ENCODE assay signal across 19 mouse cellular contexts in the genomic region with DNA sequence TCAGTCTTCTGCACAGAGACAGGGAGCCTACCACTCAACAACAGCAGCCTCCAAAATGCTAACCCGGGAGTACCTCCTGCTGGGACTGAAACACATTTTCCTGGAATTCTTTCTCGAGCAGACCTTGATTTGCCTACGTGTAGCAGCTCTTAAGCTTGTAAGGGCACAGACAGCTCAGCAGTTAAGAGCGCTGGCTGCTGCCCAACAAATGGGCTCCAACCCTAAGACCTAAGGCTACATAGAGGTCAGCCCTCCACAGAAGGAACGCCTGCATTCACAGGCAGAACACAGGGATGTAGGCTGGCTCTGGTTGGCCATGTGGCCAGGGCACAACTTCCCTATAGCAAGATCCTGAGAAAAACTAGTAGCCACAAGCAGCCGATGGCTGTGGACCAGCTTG. TPM values are rescaled to one million over a fixed set of nuclear protein-coding genes. Genes with fewer than 3 reads are reported as not detected.
A peak's percentile ranks its signal among the peaks of the same experiment; 100 is the strongest.
DNase-seq lines count a peak whose midpoint lies in the region; ATAC-seq and TF ChIP-seq lines count a peak whose summit lies in the region.
"Had no signal": no experiment of that assay in that cellular context is flagged by ENCODE, and none has a peak within 500 bp of the region (broad histone marks: within the 10 kb centered on the region; RNA-seq: fewer than 3 reads in every experiment).

No protein-coding gene starts in this region.

- no peak overlapping the region for H3K4me2 ChIP-seq in intestine, embryonic 14.5 days (ENCODE audit: low read length)
- H3K4me2 ChIP-seq in intestine, embryonic 16.5 days (ENCODE audit: low read depth, low read length) = no peak overlapping the region
- no peak overlapping the region for H3K4me2 ChIP-seq in lung, postnatal 0 days (replicated peaks; ENCODE audit: low read depth, low read length)
- H3K4me2 ChIP-seq in embryonic facial prominence, embryonic 14.5 days (ENCODE audit: low read depth, low read length) = no peak overlapping the region; the same call in 1 of the 2 replicates
- H3K4me2 ChIP-seq in limb, embryonic 12.5 days = no peak overlapping the region
- no peak overlapping the region for H3K4me2 ChIP-seq in forebrain, embryonic 14.5 days (ENCODE audit: low read length)
- H3K4me2 ChIP-seq: heart, embryonic 11.5 days; liver, embryonic 13.5 days; neural tube, embryonic 13.5 days had no signal

- no peak overlapping the region for H3K9ac ChIP-seq in intestine, embryonic 14.5 days (ENCODE audit: low read length)
- H3K9ac ChIP-seq in intestine, embryonic 16.5 days (ENCODE audit: low read depth, low read length) = no peak overlapping the region
- no peak overlapping the region for H3K9ac ChIP-seq in lung, postnatal 0 days (replicated peaks; ENCODE audit: low read depth)
- 0 out of 2 replicates have a peak overlapping the region, but pooled peaks have one; percentile 21 for H3K9ac ChIP-seq in embryonic facial prominence, embryonic 14.5 days (ENCODE audit: low read depth, low read length)
- no peak overlapping the region for H3K9ac ChIP-seq in limb, embryonic 12.5 days (replicated peaks)
- no peak overlapping the region for H3K9ac ChIP-seq in forebrain, embryonic 14.5 days (ENCODE audit: low read length)
- H3K9ac ChIP-seq: forebrain, postnatal 0 days; liver, embryonic 13.5 days; neural tube, embryonic 13.5 days had no signal

- peaks cover 29% of the 10 kb centered on the region for H3K4me1 ChIP-seq in intestine, embryonic 14.5 days (replicated peaks; ENCODE audit: control insufficient read depth, insufficient read depth, low read length)
- peaks cover 39% of the 10 kb centered on the region for H3K4me1 ChIP-seq in intestine, embryonic 16.5 days (ENCODE audit: control insufficient read depth, insufficient read depth, low read length)
- peaks cover 14% of the 10 kb centered on the region for H3K4me1 ChIP-seq in lung, postnatal 0 days (ENCODE audit: insufficient read depth, low read depth, low read length)
- peaks cover 9% of the 10 kb centered on the region; the same call in 1 of the 2 replicates for H3K4me1 ChIP-seq in lung, adult 2 months (ENCODE audit: control insufficient read depth, insufficient read depth, low read length)
- peaks cover 31% of the 10 kb centered on the region for H3K4me1 ChIP-seq in embryonic facial prominence, embryonic 14.5 days (ENCODE audit: control insufficient read depth, insufficient read depth, low read length)
- H3K4me1 ChIP-seq in limb, embryonic 12.5 days (replicated peaks) = peaks cover 44% of the 10 kb centered on the region
- peaks cover 6% of the 10 kb centered on the region for H3K4me1 ChIP-seq in forebrain, embryonic 14.5 days (ENCODE audit: control insufficient read depth, insufficient read depth, low read length)

- no peaks in the 10 kb centered on the region for H3K27me3 ChIP-seq in intestine, embryonic 14.5 days (replicated peaks; ENCODE audit: control insufficient read depth, insufficient read depth, low read length)
- H3K27me3 ChIP-seq in intestine, embryonic 16.5 days (replicated peaks; ENCODE audit: control insufficient read depth, insufficient read depth, low read length) = no peaks in the 10 kb centered on the region
- H3K27me3 ChIP-seq in lung, postnatal 0 days (replicated peaks; ENCODE audit: insufficient read depth, low read length) = no peaks in the 10 kb centered on the region
- H3K27me3 ChIP-seq in embryonic facial prominence, embryonic 14.5 days (replicated peaks; ENCODE audit: control insufficient read depth, insufficient read depth, low read length) = no peaks in the 10 kb centered on the region
- no peaks in the 10 kb centered on the region for H3K27me3 ChIP-seq in limb, embryonic 12.5 days
- H3K27me3 ChIP-seq in forebrain, embryonic 14.5 days (replicated peaks; ENCODE audit: control insufficient read depth, insufficient read depth, low read length) = peaks cover 17% of the 10 kb centered on the region

- TF ChIP-seq POLR2A in lung, adult 2 months (IDR thresholded peaks at IDR 0.05; ENCODE audit: borderline replicate concordance, extremely low read depth, low read depth, low read length) = no peak

- no peak for ATAC-seq in intestine, embryonic 14.5 days (replicated peaks; ENCODE audit: low FRiP score, low TSS enrichment, low read depth)
- ATAC-seq in intestine, embryonic 16.5 days = no peak
- no peak for ATAC-seq in lung, postnatal 0 days
- ATAC-seq in embryonic facial prominence, embryonic 14.5 days (ENCODE audit: low read depth) = no peak
- ATAC-seq in limb, embryonic 12.5 days (ENCODE audit: insufficient number of reproducible peaks, insufficient read depth, low FRiP score, low TSS enrichment, low read depth) = no peak
- no peak for ATAC-seq in forebrain, embryonic 14.5 days

- DNase-seq in intestine, embryonic 14.5 days (ENCODE audit: low spot score) = no peak
- DNase-seq in lung, postnatal 0 days (ENCODE audit: low spot score) = no peak
- no peak for DNase-seq in lung, adult 2 months
- DNase-seq in embryonic facial prominence, embryonic 14.5 days (ENCODE audit: low spot score) = no peak
- DNase-seq in forebrain, embryonic 14.5 days (ENCODE audit: low spot score) = no peak
- DNase-seq in gastrocnemius, adult 8-10 months (ENCODE audit: low spot score in 2 of 2) = no peak
- DNase-seq: adrenal gland, adult 2 months; cerebellum, adult 18-20 months; forebrain, postnatal 0 days; gastrocnemius, postnatal 14 days; liver, embryonic 13.5 days had no signal

- WGBS in intestine, embryonic 14.5 days = 69% methylated on average over 6 of the region's 6 CpGs
- 74% methylated on average over 6 of the region's 6 CpGs for WGBS in intestine, embryonic 16.5 days
- 46% methylated on average over 6 of the region's 6 CpGs for WGBS in lung, postnatal 0 days
- WGBS in lung, adult 2 months = 67% methylated on average over 6 of the region's 6 CpGs
- 66% methylated on average over 6 of the region's 6 CpGs for WGBS in embryonic facial prominence, embryonic 14.5 days
- 63% methylated on average over 6 of the region's 6 CpGs for WGBS in limb, embryonic 12.5 days
- WGBS in forebrain, embryonic 14.5 days = 74% methylated on average over 6 of the region's 6 CpGs

- no peaks in the 10 kb centered on the region for H3K9me3 ChIP-seq in intestine, embryonic 14.5 days (ENCODE audit: control insufficient read depth, low read length)
- no peaks in the 10 kb centered on the region for H3K9me3 ChIP-seq in intestine, embryonic 16.5 days (ENCODE audit: control insufficient read depth, low read length)
- no peaks in the 10 kb centered on the region for H3K9me3 ChIP-seq in lung, postnatal 0 days (ENCODE audit: low read length)
- H3K9me3 ChIP-seq in embryonic facial prominence, embryonic 14.5 days (ENCODE audit: control insufficient read depth, low read length) = no peaks in the 10 kb centered on the region
- H3K9me3 ChIP-seq in limb, embryonic 12.5 days = no peaks in the 10 kb centered on the region
- no peaks in the 10 kb centered on the region for H3K9me3 ChIP-seq in forebrain, embryonic 14.5 days (replicated peaks; ENCODE audit: control insufficient read depth, low read length)
- H3K9me3 ChIP-seq: G1E; liver, embryonic 13.5 days; neural tube, embryonic 13.5 days had no signal

- no peak overlapping the region for H3K4me3 ChIP-seq in intestine, embryonic 14.5 days (ENCODE audit: low read depth, low read length)
- no peak overlapping the region for H3K4me3 ChIP-seq in intestine, embryonic 16.5 days (ENCODE audit: low read length)
- no peak overlapping the region for H3K4me3 ChIP-seq in lung, postnatal 0 days (ENCODE audit: low read depth, low read length)
- no peak overlapping the region for H3K4me3 ChIP-seq in lung, adult 2 months (replicated peaks; ENCODE audit: extremely low read depth, low read depth, low read length)
- H3K4me3 ChIP-seq in embryonic facial prominence, embryonic 14.5 days (ENCODE audit: low read depth, low read length) = no peak overlapping the region
- no peak overlapping the region for H3K4me3 ChIP-seq in limb, embryonic 12.5 days (replicated peaks)
- H3K4me3 ChIP-seq in forebrain, embryonic 14.5 days (ENCODE audit: low read depth, low read length) = no peak overlapping the region
- H3K4me3 ChIP-seq: liver, embryonic 13.5 days; neural tube, embryonic 13.5 days had no signal

- H3K36me3 ChIP-seq in intestine, embryonic 14.5 days (ENCODE audit: control insufficient read depth, insufficient read depth, low read length) = peaks cover 9% of the 10 kb centered on the region
- no peaks in the 10 kb centered on the region for H3K36me3 ChIP-seq in intestine, embryonic 16.5 days (ENCODE audit: control insufficient read depth, insufficient read depth, low read length)
- no peaks in the 10 kb centered on the region for H3K36me3 ChIP-seq in lung, postnatal 0 days (ENCODE audit: insufficient read depth, low read length)
- peaks cover 22% of the 10 kb centered on the region for H3K36me3 ChIP-seq in embryonic facial prominence, embryonic 14.5 days (ENCODE audit: control insufficient read depth, insufficient read depth, low read length)
- H3K36me3 ChIP-seq in limb, embryonic 12.5 days = peaks cover 42% of the 10 kb centered on the region
- no peaks in the 10 kb centered on the region for H3K36me3 ChIP-seq in forebrain, embryonic 14.5 days (ENCODE audit: control insufficient read depth, insufficient read depth, low read length)
- H3K36me3 ChIP-seq: G1E; liver, embryonic 13.5 days; neural tube, embryonic 13.5 days had no signal

- H3K27ac ChIP-seq in intestine, embryonic 14.5 days (ENCODE audit: low read depth) = peak overlapping the region; percentile 78
- H3K27ac ChIP-seq in intestine, embryonic 16.5 days (ENCODE audit: low read length) = no peak overlapping the region
- peak overlapping the region; percentile 79 for H3K27ac ChIP-seq in lung, postnatal 0 days (ENCODE audit: low read length)
- peak overlapping the region; percentile 84; the same call in 1 of the 2 replicates for H3K27ac ChIP-seq in embryonic facial prominence, embryonic 14.5 days (replicated peaks; ENCODE audit: low read depth, low read length)
- H3K27ac ChIP-seq in limb, embryonic 12.5 days = peak overlapping the region; percentile 74
- no peak overlapping the region for H3K27ac ChIP-seq in forebrain, embryonic 14.5 days (ENCODE audit: low read depth, low read length)

- TF ChIP-seq CTCF in lung, postnatal 0 days (IDR thresholded peaks at IDR 0.05) = no peak
- no peak for TF ChIP-seq CTCF in lung, adult 2 months (IDR thresholded peaks at IDR 0.05; ENCODE audit: insufficient read depth, low read length)

- no peak for TF ChIP-seq EP300 in lung, postnatal 0 days (IDR thresholded peaks at IDR 0.05)

RNA-seq across cellular contexts. Expression of a gene that starts 4.6 kb away (rescaled TPM):
- 17.6 and 18.7 TPM in 2 replicates for polyA plus RNA-seq in intestine, embryonic 14.5 days (2014; fragmentation: Nextera tagmentation; extraction: Ambion mirVana)
- 6.8 and 8.4 TPM in 2 replicates for polyA plus RNA-seq in intestine, embryonic 16.5 days (2015; fragmentation: Nextera tagmentation; extraction: Ambion mirVana)
- polyA plus RNA-seq in lung, postnatal 0 days (2015; fragmentation: Nextera tagmentation; extraction: Ambion mirVana) = 11.0 and 12.5 TPM in 2 replicates
- polyA plus RNA-seq in lung, adult 2 months (2012; rRNA removed) = 2.6 and 3.4 TPM in 2 replicates
- 21.8 and 31.1 TPM in 2 replicates for polyA plus RNA-seq in embryonic facial prominence, embryonic 14.5 days (2014; fragmentation: Nextera tagmentation; extraction: Ambion mirVana)
- polyA plus RNA-seq in limb, embryonic 12.5 days (2016; fragmentation: Nextera tagmentation; extraction: Ambion mirVana) = 40.3 and 44.8 TPM in 2 replicates
- polyA plus RNA-seq in forebrain, embryonic 14.5 days (2014; fragmentation: Nextera tagmentation; extraction: Ambion mirVana) = 6.1 and 6.4 TPM in 2 replicates
- under 1 TPM in 1 of 4 experiments, not detected in 3; 0.18 TPM for total RNA-seq in gastrocnemius, adult 8-10 months (2022)
- polyA plus RNA-seq: G1E had no signal

RNA-seq across cellular contexts. Expression of a gene that starts 31.9 kb away (rescaled TPM):
- polyA plus RNA-seq in intestine, embryonic 14.5 days (2014; fragmentation: Nextera tagmentation; extraction: Ambion mirVana) = 1.3 and 2.3 TPM in 2 replicates
- polyA plus RNA-seq in intestine, embryonic 16.5 days (2015; fragmentation: Nextera tagmentation; extraction: Ambion mirVana) = 1.0 and 1.4 TPM in 2 replicates
- polyA plus RNA-seq in lung, postnatal 0 days (2015; fragmentation: Nextera tagmentation; extraction: Ambion mirVana) = 5.8 TPM in 2 replicates
- polyA plus RNA-seq in lung, adult 2 months (2012; rRNA removed) = 0.27 and 0.28 TPM in 2 replicates
- polyA plus RNA-seq in embryonic facial prominence, embryonic 14.5 days (2014; fragmentation: Nextera tagmentation; extraction: Ambion mirVana) = 4.1 TPM in 1 of 2 replicates, not detected in the other
- 1.6 TPM in 1 of 2 replicates, not detected in the other for polyA plus RNA-seq in limb, embryonic 12.5 days (2016; fragmentation: Nextera tagmentation; extraction: Ambion mirVana)
- 1.8 TPM in 1 of 2 replicates, not detected in the other for polyA plus RNA-seq in forebrain, embryonic 14.5 days (2014; fragmentation: Nextera tagmentation; extraction: Ambion mirVana)
- not detected for total RNA-seq in gastrocnemius, adult 8-10 months (2022)
- total RNA-seq: G1E; left cerebral cortex, postnatal 36 days had no signal
- polyA plus RNA-seq: adrenal gland, adult 2 months; brain, embryonic 14.5 days; hindbrain, embryonic 11.5 days had no signal

RNA-seq across cellular contexts. Expression of a gene that starts 40.6 kb away (rescaled TPM):
- polyA plus RNA-seq in intestine, embryonic 14.5 days (2014; fragmentation: Nextera tagmentation; extraction: Ambion mirVana) = 34.0 and 36.6 TPM in 2 replicates
- polyA plus RNA-seq in intestine, embryonic 16.5 days (2015; fragmentation: Nextera tagmentation; extraction: Ambion mirVana) = 26.7 and 28.1 TPM in 2 replicates
- 33.0 and 34.5 TPM in 2 replicates for polyA plus RNA-seq in lung, postnatal 0 days (2015; fragmentation: Nextera tagmentation; extraction: Ambion mirVana)
- polyA plus RNA-seq in lung, adult 2 months (2012; rRNA removed) = 49.0 and 59.9 TPM in 2 replicates
- polyA plus RNA-seq in embryonic facial prominence, embryonic 14.5 days (2014; fragmentation: Nextera tagmentation; extraction: Ambion mirVana) = 34.8 and 38.1 TPM in 2 replicates
- 28.3 and 29.4 TPM in 2 replicates for polyA plus RNA-seq in limb, embryonic 12.5 days (2016; fragmentation: Nextera tagmentation; extraction: Ambion mirVana)
- 59.8 and 65.3 TPM in 2 replicates for polyA plus RNA-seq in forebrain, embryonic 14.5 days (2014; fragmentation: Nextera tagmentation; extraction: Ambion mirVana)
- 10 to 100 TPM; 30.6 to 36.8 (median 34.1) TPM for total RNA-seq in gastrocnemius, adult 8-10 months (2022)

Comparison
In these comparisons a context has a peak if more than half of its experiments do, and no peak if none do; other contexts are left out.
1. H3K27ac ChIP-seq: peak in intestine, embryonic 14.5 days (single experiment), lung, postnatal 0 days (single experiment), embryonic facial prominence, embryonic 14.5 days (single experiment) and limb, embryonic 12.5 days (single experiment); none in intestine, embryonic 16.5 days (single experiment) and forebrain, embryonic 14.5 days (single experiment).